Mouse (Mus musculus) heart, postnatal 0 days (tissue): ENCODE data around the gene Qdpr.

Source experiments
- CTCF ChIP-seq: IDR thresholded peaks from 2 replicates; pipeline ENCODE4 v1.5.1; 2016; ENCODE audit warnings: antibody characterized with exemption, control low read depth, low read depth
- EP300 ChIP-seq: IDR thresholded peaks from 2 replicates; pipeline ENCODE4 v1.6.1; 2016; ENCODE audit warnings: antibody characterized with exemption, low read depth

DNA sequence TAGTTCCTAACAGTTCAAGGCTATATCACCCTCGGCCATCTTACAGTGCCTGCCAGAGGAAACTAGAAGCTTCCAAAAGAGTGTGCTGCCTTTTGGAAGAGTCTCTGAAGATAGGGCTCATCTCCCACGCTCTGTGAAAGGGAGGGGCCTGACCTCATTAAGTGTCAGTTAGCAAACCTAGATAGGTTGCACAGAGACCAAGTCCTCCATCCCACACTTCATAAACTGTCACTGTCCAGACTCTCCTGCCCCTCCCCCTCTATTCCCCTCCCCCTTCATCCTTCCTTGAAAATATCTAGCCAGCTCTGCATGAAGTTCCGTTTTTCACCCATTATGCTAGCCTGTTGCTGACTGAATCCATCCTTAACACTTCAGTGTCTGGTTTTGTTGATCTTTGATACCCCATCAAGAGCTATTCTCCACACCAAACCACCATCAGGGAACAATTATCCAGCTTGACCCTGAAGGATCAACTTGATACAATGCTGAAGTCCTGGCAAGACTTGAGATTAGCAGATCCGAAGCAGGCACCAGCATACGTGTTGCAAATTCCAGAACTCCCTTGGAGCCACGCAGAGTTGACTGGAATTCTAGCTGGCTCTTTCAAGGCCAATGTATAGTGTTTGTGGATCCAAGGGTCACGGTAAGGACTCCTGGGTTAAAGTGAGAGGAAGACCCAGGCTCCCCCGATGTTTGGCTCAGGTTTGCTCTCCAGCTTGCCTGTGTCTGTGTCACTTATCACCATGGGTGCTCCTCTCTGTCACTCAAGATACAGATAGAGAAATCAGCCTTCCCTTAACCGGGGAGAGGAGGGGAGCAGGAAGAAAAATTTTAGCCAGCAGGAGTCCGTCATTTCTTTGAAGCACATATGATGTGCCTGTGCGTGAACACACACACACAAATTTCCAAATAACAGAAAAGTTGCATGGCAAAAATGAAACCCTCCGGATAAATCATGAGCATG, 27.9 kb downstream of the Qdpr start:
- TF ChIP-seq CTCF (no peak), EP300 (no peak)
